ENCODE assay signal across 8 mouse cellular contexts in genomic region chr2:131353564-131353915, GRCm38 (mm10). TPM values are rescaled to one million over a fixed set of nuclear protein-coding genes. Genes with fewer than 3 reads are reported as not detected.
A peak's percentile ranks its signal among the peaks of the same experiment; 100 is the strongest.
DNase-seq lines count a peak whose midpoint lies in the region; ATAC-seq lines count a peak whose summit lies in the region.

No protein-coding gene starts in this region.

- no peak overlapping the region for H3K27ac ChIP-seq in forebrain, embryonic 16.5 days (ENCODE audit: low read length)

- 9% methylated on average over 3 of the region's 3 CpGs for WGBS in forebrain, embryonic 16.5 days

- ATAC-seq in forebrain, embryonic 16.5 days = no peak

- intact Hi-C loops in gastrocnemius, postnatal 36 days (cut with DNase I) = loop anchor here (5.0 kb wide), 1 partner anchor 64 kb away; no protein-coding TSS in a partner anchor

- H3K4me3 ChIP-seq in forebrain, embryonic 16.5 days (replicated peaks; ENCODE audit: low read length) = no peak overlapping the region
- peak overlapping the region; percentile 97 for H3K4me3 ChIP-seq in megakaryocyte, embryonic 14.5 days (replicated peaks)

- peak overlapping the region; percentile 53 for H3K4me2 ChIP-seq in forebrain, embryonic 16.5 days (ENCODE audit: low read length)

- H3K36me3 ChIP-seq in forebrain, embryonic 16.5 days (ENCODE audit: control insufficient read depth, insufficient read depth) = no peaks in the 10 kb centered on the region
- no peaks in the 10 kb centered on the region for H3K36me3 ChIP-seq in megakaryocyte, embryonic 14.5 days (replicated peaks; ENCODE audit: low read length)

- H3K27me3 ChIP-seq in forebrain, embryonic 16.5 days (replicated peaks; ENCODE audit: control insufficient read depth, insufficient read depth, low read length) = no peaks in the 10 kb centered on the region
- no peaks in the 10 kb centered on the region for H3K27me3 ChIP-seq in megakaryocyte, embryonic 14.5 days (replicated peaks)

- H3K9ac ChIP-seq in forebrain, embryonic 16.5 days (replicated peaks; ENCODE audit: low read depth, low read length) = no peak overlapping the region

- DNase-seq in embryo, embryonic 11 days = peak; percentile 3
- no peak for DNase-seq in embryo, embryonic 10 days (ENCODE audit: low spot score)
- peak; percentile 68 for DNase-seq in 416B (ENCODE audit: low read depth)
- DNase-seq in cerebellum, adult 8-10 months = no peak
- no peak for DNase-seq in gastrocnemius, postnatal 36 days
- no peak for DNase-seq in frontal cortex, adult 2 months (ENCODE audit: extremely low spot score in 1 of 2, low spot score in 1 of 2)

- H3K9me3 ChIP-seq in forebrain, embryonic 16.5 days (ENCODE audit: control insufficient read depth, low read length) = no peaks in the 10 kb centered on the region
- H3K9me3 ChIP-seq in megakaryocyte, embryonic 14.5 days = no peaks in the 10 kb centered on the region

- H3K4me1 ChIP-seq in forebrain, embryonic 16.5 days (replicated peaks; ENCODE audit: control insufficient read depth, insufficient read depth, low read length) = peaks cover 14% of the 10 kb centered on the region
- peaks cover 58% of the 10 kb centered on the region for H3K4me1 ChIP-seq in megakaryocyte, embryonic 14.5 days

RNA-seq across cellular contexts. Expression of gene Rnf24, which starts 0.8 kb away (rescaled TPM):
- 22.0 and 26.0 TPM in 2 replicates for polyA plus RNA-seq in forebrain, embryonic 16.5 days (2015; fragmentation: Nextera tagmentation; extraction: Ambion mirVana)
- polyA plus RNA-seq in megakaryocyte, embryonic 14.5 days (2012; ENCODE audit: insufficient read depth, low replicate concordance) = 0.15 and 7.5 TPM in 2 replicates
- 1 to 10 TPM; 1.2 to 1.3 TPM for total RNA-seq in gastrocnemius, postnatal 36 days (2021)
- 20.3 and 21.8 TPM in 2 replicates for polyA plus RNA-seq in frontal cortex, adult 2 months (2012; rRNA removed)

Comparison
In these comparisons a context has a peak if more than half of its experiments do, and no peak if none do; other contexts are left out.
1. DNase-seq: peak in embryo, embryonic 11 days (single experiment) and 416B (single experiment); none in embryo, embryonic 10 days (single experiment), cerebellum, adult 8-10 months (single experiment), gastrocnemius, postnatal 36 days (0 of 2) and frontal cortex, adult 2 months (0 of 2).